Mouse (Mus musculus) stomach, embryonic 15.5 days (tissue): ENCODE measurements around the gene Fbxl17. TPM values are rescaled to one million over a fixed set of nuclear protein-coding genes. Genes with fewer than 3 reads are reported as not detected.

Experiments used
- ATAC-seq: fragments of 200-750 bp; cut with Nextera tagmentation; 2 replicates; pipeline ENCODE4 v1.8.0; 2017; ENCODE audit warnings: low read depth, moderate number of reproducible peaks, moderate TSS enrichment; ENCODE audit not compliant: insufficient read depth, low FRiP score
- H3K27ac ChIP-seq: fragments of 300-500 bp; sonication (generic); 2 replicates; pipeline ENCODE4 v1.5.1; 2015; ENCODE audit warnings: mild to moderate bottlenecking, inconsistent platforms
- H3K27me3 ChIP-seq: fragments of 300-500 bp; sonication (generic); replicated peaks from 2 replicates; pipeline ENCODE4 v1.6.1; 2015; ENCODE audit warnings: inconsistent platforms
- H3K36me3 ChIP-seq: fragments of 300-500 bp; sonication (generic); 2 replicates; pipeline ENCODE4 v1.6.1; 2015; ENCODE audit warnings: inconsistent platforms
- H3K4me1 ChIP-seq: fragments of 300-500 bp; sonication (generic); 2 replicates; pipeline ENCODE4 v1.6.1; 2015; ENCODE audit warnings: inconsistent platforms
- H3K4me2 ChIP-seq: fragments of 300-500 bp; sonication (generic); 2 replicates; pipeline ENCODE4 v1.6.1; 2015; ENCODE audit warnings: mild to moderate bottlenecking, inconsistent platforms
- H3K4me3 ChIP-seq: fragments of 300-500 bp; sonication (generic); replicated peaks from 2 replicates; pipeline ENCODE4 v1.5.1; 2015; ENCODE audit warnings: inconsistent platforms
- H3K9ac ChIP-seq: fragments of 300-500 bp; sonication (generic); 2 replicates; pipeline ENCODE4 v1.6.1; 2015; ENCODE audit warnings: inconsistent platforms
- H3K9me3 ChIP-seq: fragments of 300-500 bp; sonication (generic); 2 replicates; pipeline ENCODE4 v1.6.1; 2016; ENCODE audit warnings: inconsistent platforms
- WGBS: fragments of 180-500 bp; shearing (Covaris S2); methylation state at CpG from one replicate; pipeline ENCODE4 v1.1.7; 2015; 5-methylcytosine and 5-hydroxymethylcytosine counted together
- polyA plus RNA-seq: library from polyadenylated mRNA; unstranded; fragments of >200 nt; fragmentation: Nextera tagmentation; extraction: Ambion mirVana; gene quantifications from 2 replicates; pipeline ENCODE4 v1.2.1, GENCODE M21; 2015

Fbxl17 gene
- polyA plus RNA-seq, 1 experiment from 2014 or later = 5.9 TPM

- Histone ChIP-seq H3K27ac (no peak overlapping the region), H3K4me2 (no peak overlapping the region), H3K9ac (no peak overlapping the region), H3K4me1 (no peaks in the 10 kb centered on the region), H3K9me3 (no peaks in the 10 kb centered on the region), H3K27me3 (no peaks in the 10 kb centered on the region), H3K36me3 (no peaks in the 10 kb centered on the region), H3K4me3 (no peak overlapping the region)
- 74% methylated on average over 8 of the region's 8 CpGs for WGBS
- ATAC-seq = no peak
These were observed 308.5 kb downstream of the Fbxl17 start for GRCm38 (mm10) chr17:63191345-63191744.

- Histone ChIP-seq H3K4me1 (0 out of 2 replicates have a peak, but pooled peaks cover 3% of the 10 kb centered on the region), H3K27ac (no peak overlapping the region), H3K9me3 (no peaks in the 10 kb centered on the region), H3K4me2 (no peak overlapping the region), H3K9ac (no peak overlapping the region), H3K4me3 (no peak overlapping the region), H3K36me3 (no peaks in the 10 kb centered on the region), H3K27me3 (no peaks in the 10 kb centered on the region)
- ATAC-seq = no peak
- 71% methylated on average over 8 of the region's 8 CpGs for WGBS
These were observed 310.5 kb downstream of the Fbxl17 start for GRCm38 (mm10) chr17:63189274-63189673.

- no peaks in the 10 kb centered on the region for H3K27me3 ChIP-seq
- ATAC-seq = no peak
- no peak overlapping the region for H3K4me2 ChIP-seq
- no peak overlapping the region for H3K9ac ChIP-seq
- H3K36me3 ChIP-seq = no peaks in the 10 kb centered on the region
- H3K4me1 ChIP-seq = 0 out of 2 replicates have a peak, but pooled peaks cover 3% of the 10 kb centered on the region
- H3K27ac ChIP-seq = no peak overlapping the region
- no peaks in the 10 kb centered on the region for H3K9me3 ChIP-seq
- 38% methylated on average over 9 of the region's 9 CpGs for WGBS
- no peak overlapping the region for H3K4me3 ChIP-seq
These were observed 314.3 kb downstream of the Fbxl17 start for GRCm38 (mm10) chr17:63185531-63185930.

- H3K4me1 ChIP-seq = 0 out of 2 replicates have a peak, but pooled peaks cover 3% of the 10 kb centered on the region
- no peaks in the 10 kb centered on the region for H3K27me3 ChIP-seq
- no peaks in the 10 kb centered on the region for H3K9me3 ChIP-seq
- WGBS = 62% methylated on average over 10 of the region's 10 CpGs
- H3K4me3 ChIP-seq = no peak overlapping the region
- H3K9ac ChIP-seq = no peak overlapping the region
- no peak overlapping the region for H3K27ac ChIP-seq
- no peaks in the 10 kb centered on the region for H3K36me3 ChIP-seq
- ATAC-seq = no peak
- no peak overlapping the region for H3K4me2 ChIP-seq
These were observed 314.8 kb downstream of the Fbxl17 start for GRCm38 (mm10) chr17:63184844-63185504.

GRCm38 (mm10) chr17:63183431-63183830, 316.4 kb downstream of the Fbxl17 start:
- no peaks in the 10 kb centered on the region for H3K9me3 ChIP-seq
- WGBS = 71% methylated on average over 3 of the region's 3 CpGs
- no peak overlapping the region for H3K27ac ChIP-seq
- no peak for ATAC-seq
- no peaks in the 10 kb centered on the region for H3K27me3 ChIP-seq
- H3K4me2 ChIP-seq = no peak overlapping the region
- H3K9ac ChIP-seq = no peak overlapping the region
- H3K4me1 ChIP-seq = 0 out of 2 replicates have a peak, but pooled peaks cover 3% of the 10 kb centered on the region
- H3K4me3 ChIP-seq = no peak overlapping the region
- no peaks in the 10 kb centered on the region for H3K36me3 ChIP-seq

GRCm38 (mm10) chr17:63181661-63182060, 318.2 kb downstream of the Fbxl17 start:
- Histone ChIP-seq H3K4me1 (0 out of 2 replicates have a peak, but pooled peaks cover 3% of the 10 kb centered on the region), H3K4me3 (no peak overlapping the region), H3K36me3 (no peaks in the 10 kb centered on the region), H3K9me3 (no peaks in the 10 kb centered on the region), H3K27me3 (no peaks in the 10 kb centered on the region), H3K4me2 (no peak overlapping the region), H3K9ac (no peak overlapping the region), H3K27ac (no peak overlapping the region)
- ATAC-seq = no peak
- 80% methylated on average over 5 of the region's 5 CpGs for WGBS

GRCm38 (mm10) chr17:63180042-63180441, 319.8 kb downstream of the Fbxl17 start:
- H3K36me3 ChIP-seq = no peaks in the 10 kb centered on the region
- no peak overlapping the region for H3K9ac ChIP-seq
- no peaks in the 10 kb centered on the region for H3K27me3 ChIP-seq
- no peak overlapping the region for H3K27ac ChIP-seq
- no peaks in the 10 kb centered on the region for H3K4me1 ChIP-seq
- ATAC-seq = no peak
- no peak overlapping the region for H3K4me3 ChIP-seq
- no peak overlapping the region for H3K4me2 ChIP-seq
- 77% methylated on average over 3 of the region's 3 CpGs for WGBS
- no peaks in the 10 kb centered on the region for H3K9me3 ChIP-seq

- no peaks in the 10 kb centered on the region for H3K27me3 ChIP-seq
- ATAC-seq = no peak
- no peaks in the 10 kb centered on the region for H3K9me3 ChIP-seq
- WGBS = 96% methylated on average over 2 of the region's 2 CpGs
- no peaks in the 10 kb centered on the region for H3K36me3 ChIP-seq
- no peak overlapping the region for H3K27ac ChIP-seq
- H3K4me1 ChIP-seq = no peaks in the 10 kb centered on the region
- H3K9ac ChIP-seq = no peak overlapping the region
- no peak overlapping the region for H3K4me2 ChIP-seq
- H3K4me3 ChIP-seq = no peak overlapping the region
These were observed 321.5 kb downstream of the Fbxl17 start for GRCm38 (mm10) chr17:63178331-63178730.

- no peak for ATAC-seq
These were observed 323.4 kb downstream of the Fbxl17 start for GRCm38 (mm10) chr17:63176411-63176810.

GRCm38 (mm10) chr17:63172697-63173096, 327.1 kb downstream of the Fbxl17 start:
- 77% methylated on average over 1 of the region's 1 CpGs for WGBS
- Histone ChIP-seq H3K4me1 (no peaks in the 10 kb centered on the region), H3K27me3 (no peaks in the 10 kb centered on the region), H3K27ac (no peak overlapping the region), H3K36me3 (no peaks in the 10 kb centered on the region), H3K9me3 (no peaks in the 10 kb centered on the region), H3K9ac (no peak overlapping the region), H3K4me2 (no peak overlapping the region), H3K4me3 (no peak overlapping the region)
- ATAC-seq = no peak

More at GRCm38 (mm10) chr17:63176411-63176810, 323.4 kb downstream of the Fbxl17 start:
- Histone ChIP-seq H3K4me1 (no peaks in the 10 kb centered on the region), H3K4me2 (no peak overlapping the region), H3K27me3 (no peaks in the 10 kb centered on the region), H3K36me3 (no peaks in the 10 kb centered on the region), H3K9ac (no peak overlapping the region), H3K9me3 (no peaks in the 10 kb centered on the region), H3K27ac (no peak overlapping the region), H3K4me3 (no peak overlapping the region)
- 76% methylated on average over 5 of the region's 5 CpGs for WGBS

- ATAC-seq = no peak
- Histone ChIP-seq H3K9me3 (no peaks in the 10 kb centered on the region), H3K9ac (no peak overlapping the region), H3K4me1 (no peaks in the 10 kb centered on the region), H3K4me2 (no peak overlapping the region), H3K27ac (no peak overlapping the region), H3K27me3 (no peaks in the 10 kb centered on the region), H3K36me3 (no peaks in the 10 kb centered on the region), H3K4me3 (no peak overlapping the region)
- 59% methylated on average over 5 of the region's 5 CpGs for WGBS
These were observed 327.8 kb downstream of the Fbxl17 start for GRCm38 (mm10) chr17:63171890-63172491.

GRCm38 (mm10) chr17:63171264-63171663, 328.6 kb downstream of the Fbxl17 start:
- WGBS = 39% methylated on average over 5 of the region's 5 CpGs
- H3K4me2 ChIP-seq = no peak overlapping the region
- no peaks in the 10 kb centered on the region for H3K4me1 ChIP-seq
- no peaks in the 10 kb centered on the region for H3K36me3 ChIP-seq
- H3K9ac ChIP-seq = no peak overlapping the region
- no peak overlapping the region for H3K4me3 ChIP-seq
- no peak overlapping the region for H3K27ac ChIP-seq
- H3K9me3 ChIP-seq = no peaks in the 10 kb centered on the region
- no peaks in the 10 kb centered on the region for H3K27me3 ChIP-seq
- no peak for ATAC-seq
